12 mouse cellular contexts compared by ENCODE assay signal in the genomic region with DNA sequence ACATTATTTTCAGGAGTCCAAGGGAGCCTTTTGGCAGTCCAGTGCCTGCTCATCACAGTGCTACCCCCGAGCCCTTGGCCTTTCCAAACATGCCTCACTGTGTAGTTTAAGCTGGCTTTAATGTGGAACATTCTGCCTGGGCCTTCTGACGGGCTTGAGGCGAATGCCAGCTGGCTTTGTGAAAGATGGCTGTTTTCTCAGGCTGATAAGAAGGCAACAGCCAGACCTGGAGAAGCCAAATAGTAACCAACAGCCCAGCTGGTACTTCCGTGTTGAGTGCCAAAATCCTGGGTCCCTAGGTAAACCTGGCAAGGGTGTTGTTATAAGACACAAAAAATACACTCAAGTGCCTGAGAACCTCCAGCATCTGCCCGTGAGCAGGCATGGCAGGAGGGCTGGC. TPM values are rescaled to one million over a fixed set of nuclear protein-coding genes. Genes with fewer than 3 reads are reported as not detected.
A peak's percentile ranks its signal among the peaks of the same experiment; 100 is the strongest.
DNase-seq lines count a peak whose midpoint lies in the region; ATAC-seq lines count a peak whose summit lies in the region.
"Had no signal": no experiment of that assay in that cellular context is flagged by ENCODE, and none has a peak within 500 bp of the region (broad histone marks: within the 10 kb centered on the region; RNA-seq: fewer than 3 reads in every experiment).

No protein-coding gene starts in this region.

- no peak overlapping the region for H3K4me2 ChIP-seq in forebrain, embryonic 12.5 days
- H3K4me2 ChIP-seq in midbrain, embryonic 15.5 days, result no peak overlapping the region
- H3K4me2 ChIP-seq: neural tube, embryonic 12.5 days had no signal

- H3K36me3 ChIP-seq in forebrain, embryonic 12.5 days (replicated peaks), result peaks cover 38% of the 10 kb centered on the region
- H3K36me3 ChIP-seq in forebrain, embryonic 10.5 days (replicated peaks), result peaks cover 73% of the 10 kb centered on the region
- H3K36me3 ChIP-seq in midbrain, embryonic 15.5 days (replicated peaks), result 0 out of 2 replicates have a peak, but pooled peaks cover 10% of the 10 kb centered on the region

- DNase-seq in forebrain, embryonic 10.5 days (ENCODE audit: extremely low spot score, low spot score), result no peak
- DNase-seq in left cerebral cortex, postnatal 4 days, result peak; percentile 51
- DNase-seq in left cerebral cortex, adult 18-20 months (ENCODE audit: low spot score in 2 of 2), result no peak
- DNase-seq in cerebellum, postnatal 10 days, result peak; percentile 85 to 86
- no peak for DNase-seq in embryo, embryonic 10 days (ENCODE audit: low spot score)
- DNase-seq in left cerebral cortex, adult 8-10 months (ENCODE audit: low spot score in 2 of 2), result no peak
- DNase-seq: gastrocnemius, postnatal 25 days; lung, postnatal 14 days had no signal

- intact Hi-C loops in left cerebral cortex, postnatal 4 days (cut with DNase I), result no loop called here

- 83% methylated on average over 5 of the region's 5 CpGs for WGBS in forebrain, embryonic 12.5 days
- WGBS in forebrain, embryonic 10.5 days, result 85% methylated on average over 5 of the region's 5 CpGs
- WGBS in midbrain, embryonic 15.5 days, result 84% methylated on average over 5 of the region's 5 CpGs

- no peaks in the 10 kb centered on the region for H3K27me3 ChIP-seq in forebrain, embryonic 12.5 days
- no peaks in the 10 kb centered on the region for H3K27me3 ChIP-seq in forebrain, embryonic 10.5 days (ENCODE audit: poor library complexity, severe bottlenecking)
- no peaks in the 10 kb centered on the region for H3K27me3 ChIP-seq in midbrain, embryonic 15.5 days (replicated peaks)
- H3K27me3 ChIP-seq: neural tube, embryonic 12.5 days had no signal

- 0 out of 2 replicates have a peak overlapping the region, but pooled peaks have one; percentile 10 for H3K27ac ChIP-seq in forebrain, embryonic 12.5 days
- no peak overlapping the region for H3K27ac ChIP-seq in forebrain, embryonic 10.5 days
- 0 out of 2 replicates have a peak overlapping the region, but pooled peaks have one; percentile 5 for H3K27ac ChIP-seq in midbrain, embryonic 15.5 days
- H3K27ac ChIP-seq: limb, embryonic 10.5 days; neural tube, embryonic 12.5 days had no signal

- no peak for ATAC-seq in forebrain, embryonic 12.5 days (ENCODE audit: low FRiP score)
- no peak for ATAC-seq in midbrain, embryonic 15.5 days (replicated peaks)

- H3K4me1 ChIP-seq in forebrain, embryonic 12.5 days, result peaks cover 30% of the 10 kb centered on the region
- peaks cover 23% of the 10 kb centered on the region for H3K4me1 ChIP-seq in forebrain, embryonic 10.5 days
- H3K4me1 ChIP-seq in midbrain, embryonic 15.5 days, result peaks cover 44% of the 10 kb centered on the region

- H3K9me3 ChIP-seq in forebrain, embryonic 12.5 days, result no peaks in the 10 kb centered on the region
- no peaks in the 10 kb centered on the region for H3K9me3 ChIP-seq in forebrain, embryonic 10.5 days
- H3K9me3 ChIP-seq in midbrain, embryonic 15.5 days, result no peaks in the 10 kb centered on the region
- H3K9me3 ChIP-seq: limb, embryonic 10.5 days; neural tube, embryonic 12.5 days had no signal

- no peak overlapping the region for H3K4me3 ChIP-seq in forebrain, embryonic 12.5 days (replicated peaks)
- H3K4me3 ChIP-seq in forebrain, embryonic 10.5 days, result no peak overlapping the region
- H3K4me3 ChIP-seq in midbrain, embryonic 15.5 days, result no peak overlapping the region
- H3K4me3 ChIP-seq: limb, embryonic 10.5 days; neural tube, embryonic 12.5 days had no signal

- H3K9ac ChIP-seq in forebrain, embryonic 12.5 days, result no peak overlapping the region
- no peak overlapping the region for H3K9ac ChIP-seq in midbrain, embryonic 15.5 days
- H3K9ac ChIP-seq: neural tube, embryonic 12.5 days had no signal

RNA-seq across cellular contexts. Expression of a gene that starts 5.3 kb away (rescaled TPM):
- polyA plus RNA-seq in forebrain, embryonic 12.5 days (2016; fragmentation: Nextera tagmentation; extraction: Ambion mirVana), result 87.5 and 89.3 TPM in 2 replicates
- polyA plus RNA-seq in forebrain, embryonic 10.5 days (2016; fragmentation: Nextera tagmentation; extraction: Ambion mirVana), result 58.2 and 58.7 TPM in 2 replicates
- total RNA-seq in left cerebral cortex, postnatal 4 days (2021), result 100 to 1,000 TPM; 142 to 145 TPM
- 100 to 1,000 TPM; 140 to 153 TPM for total RNA-seq in left cerebral cortex, adult 18-20 months (2021)
- 117 and 122 TPM in 2 replicates for polyA plus RNA-seq in midbrain, embryonic 15.5 days (2015; fragmentation: Nextera tagmentation; extraction: Ambion mirVana)
- total RNA-seq in left cerebral cortex, adult 8-10 months (2022), result 100 to 1,000 TPM; 126 to 147 (median 139) TPM

RNA-seq across cellular contexts. Expression of a gene that starts 18.3 kb away (rescaled TPM):
- polyA plus RNA-seq in forebrain, embryonic 12.5 days (2016; fragmentation: Nextera tagmentation; extraction: Ambion mirVana), result 27.6 and 28.2 TPM in 2 replicates
- polyA plus RNA-seq in forebrain, embryonic 10.5 days (2016; fragmentation: Nextera tagmentation; extraction: Ambion mirVana), result 20.8 and 21.7 TPM in 2 replicates
- 10 to 100 TPM; 62.1 TPM for total RNA-seq in left cerebral cortex, postnatal 4 days (2021)
- total RNA-seq in left cerebral cortex, adult 18-20 months (2021), result 10 to 100 TPM; 43.0 to 44.4 TPM
- 21.0 and 25.9 TPM in 2 replicates for polyA plus RNA-seq in midbrain, embryonic 15.5 days (2015; fragmentation: Nextera tagmentation; extraction: Ambion mirVana)
- total RNA-seq in left cerebral cortex, adult 8-10 months (2022), result 10 to 100 TPM; 39.0 to 53.1 (median 41.5) TPM

RNA-seq across cellular contexts. Expression of a gene that starts 34.7 kb away (rescaled TPM):
- polyA plus RNA-seq in forebrain, embryonic 12.5 days (2016; fragmentation: Nextera tagmentation; extraction: Ambion mirVana), result 20.6 and 21.6 TPM in 2 replicates
- 7.7 and 10.9 TPM in 2 replicates for polyA plus RNA-seq in forebrain, embryonic 10.5 days (2016; fragmentation: Nextera tagmentation; extraction: Ambion mirVana)
- 10 to 100 TPM; 46.3 to 53.6 TPM for total RNA-seq in left cerebral cortex, postnatal 4 days (2021)
- 10 to 100 TPM; 42.6 to 45.2 TPM for total RNA-seq in left cerebral cortex, adult 18-20 months (2021)
- 42.9 and 50.9 TPM in 2 replicates for polyA plus RNA-seq in midbrain, embryonic 15.5 days (2015; fragmentation: Nextera tagmentation; extraction: Ambion mirVana)
- total RNA-seq in left cerebral cortex, adult 8-10 months (2022), result 10 to 100 TPM; 44.2 to 67.8 (median 57.0) TPM

RNA-seq across cellular contexts. Expression of a gene that starts 35.0 kb away (rescaled TPM):
- polyA plus RNA-seq in forebrain, embryonic 12.5 days (2016; fragmentation: Nextera tagmentation; extraction: Ambion mirVana), result 52.4 and 54.1 TPM in 2 replicates
- 53.9 and 54.7 TPM in 2 replicates for polyA plus RNA-seq in forebrain, embryonic 10.5 days (2016; fragmentation: Nextera tagmentation; extraction: Ambion mirVana)
- total RNA-seq in left cerebral cortex, postnatal 4 days (2021), result 10 to 100 TPM; 52.0 to 52.1 TPM
- 10 to 100 TPM; 17.1 to 17.2 TPM for total RNA-seq in left cerebral cortex, adult 18-20 months (2021)
- 63.4 and 64.3 TPM in 2 replicates for polyA plus RNA-seq in midbrain, embryonic 15.5 days (2015; fragmentation: Nextera tagmentation; extraction: Ambion mirVana)
- 10 to 100 TPM; 12.0 to 17.6 (median 14.8) TPM for total RNA-seq in left cerebral cortex, adult 8-10 months (2022)

RNA-seq across cellular contexts. Expression of a gene that starts 58.8 kb away (rescaled TPM):
- 74.4 and 75.4 TPM in 2 replicates for polyA plus RNA-seq in forebrain, embryonic 12.5 days (2016; fragmentation: Nextera tagmentation; extraction: Ambion mirVana)
- 91.0 and 100 TPM in 2 replicates for polyA plus RNA-seq in forebrain, embryonic 10.5 days (2016; fragmentation: Nextera tagmentation; extraction: Ambion mirVana)
- total RNA-seq in left cerebral cortex, postnatal 4 days (2021), result 10 to 100 TPM; 61.6 to 67.1 TPM
- 10 to 100 TPM; 43.3 to 47.7 TPM for total RNA-seq in left cerebral cortex, adult 18-20 months (2021)
- polyA plus RNA-seq in midbrain, embryonic 15.5 days (2015; fragmentation: Nextera tagmentation; extraction: Ambion mirVana), result 61.5 and 66.6 TPM in 2 replicates
- total RNA-seq in left cerebral cortex, adult 8-10 months (2022), result 10 to 100 TPM; 36.0 to 47.0 (median 40.9) TPM

Comparison
In these comparisons a context has a peak if more than half of its experiments do, and no peak if none do; other contexts are left out.
1. DNase-seq: peak in left cerebral cortex, postnatal 4 days (single experiment) and cerebellum, postnatal 10 days (2 of 2); none in forebrain, embryonic 10.5 days (single experiment), left cerebral cortex, adult 18-20 months (0 of 2), embryo, embryonic 10 days (single experiment) and left cerebral cortex, adult 8-10 months (0 of 2).